Mouse (Mus musculus) ES-E14 (cell line): ENCODE results near the gene Stat4.

Source experiments
- CHD2 ChIP-seq: IDR thresholded peaks from 2 replicates; pipeline ENCODE4 v1.6.1; 2014; ENCODE audit warnings: mild to moderate bottlenecking, low read depth, low read length, inconsistent platforms
- ZNF384 ChIP-seq: IDR thresholded peaks from 2 replicates; pipeline ENCODE4 v1.6.1; 2012; ENCODE audit warnings: low read depth, low read length, inconsistent platforms

- TF ChIP-seq CHD2, result no peak
- no peak for TF ChIP-seq ZNF384
These were observed 100.2 kb downstream of the Stat4 start for GRCm38 (mm10) chr1:52087128-52087527.
